Mouse (Mus musculus): ENCODE measurements around the gene Mapk9.
"Not testable (repeated sequence)": the region's sequence is repeated elsewhere in the genome, so short reads cannot be mapped to it uniquely, and the experiment has no call there.

The Mapk9 gene

DNA sequence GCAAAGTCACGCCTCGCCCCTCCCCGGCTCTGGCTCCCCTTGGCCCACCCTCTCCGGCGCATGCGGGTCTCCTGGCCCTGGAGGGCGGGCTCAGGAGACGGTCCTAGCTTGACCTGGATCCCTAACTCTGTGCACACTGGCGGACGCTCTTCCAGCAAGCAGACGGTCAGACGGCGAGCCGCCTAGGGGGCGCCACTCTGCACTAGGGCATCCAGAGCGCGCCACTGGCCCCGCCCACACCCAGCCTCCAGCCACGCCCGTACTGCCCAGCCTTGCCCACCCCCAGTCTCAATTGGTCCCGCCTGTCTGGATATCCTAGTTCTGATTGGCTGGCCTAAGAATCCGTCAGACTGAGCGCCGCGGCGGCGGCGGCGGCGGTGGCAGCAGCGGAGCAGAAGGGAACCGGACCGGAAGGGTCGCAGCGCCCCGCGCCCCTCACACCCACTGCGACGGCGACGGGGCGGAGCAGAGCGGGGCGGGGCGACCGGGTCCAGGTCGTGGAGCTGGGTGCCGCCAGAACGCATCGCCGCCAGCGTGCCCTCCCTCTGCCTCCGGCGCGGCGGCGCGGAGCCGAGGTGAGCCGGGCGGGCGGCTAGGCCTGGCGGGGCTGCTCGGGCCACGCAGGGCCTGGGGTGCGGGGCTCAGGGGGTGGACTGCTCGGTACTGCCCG lies at the start of gene Mapk9:
Gene Mapk9 (plus strand): TSS at position 351 of the 670 bp plus-strand sequence.
- peak; percentile 97 for DNase-seq (ENCODE audit: low read depth, low spot score)

- no peak for DNase-seq (ENCODE audit: low read depth, low spot score)
These were observed 47.6 kb upstream of the Mapk9 start for GRCm38 (mm10) chr11:49798931-49799330.

DNA sequence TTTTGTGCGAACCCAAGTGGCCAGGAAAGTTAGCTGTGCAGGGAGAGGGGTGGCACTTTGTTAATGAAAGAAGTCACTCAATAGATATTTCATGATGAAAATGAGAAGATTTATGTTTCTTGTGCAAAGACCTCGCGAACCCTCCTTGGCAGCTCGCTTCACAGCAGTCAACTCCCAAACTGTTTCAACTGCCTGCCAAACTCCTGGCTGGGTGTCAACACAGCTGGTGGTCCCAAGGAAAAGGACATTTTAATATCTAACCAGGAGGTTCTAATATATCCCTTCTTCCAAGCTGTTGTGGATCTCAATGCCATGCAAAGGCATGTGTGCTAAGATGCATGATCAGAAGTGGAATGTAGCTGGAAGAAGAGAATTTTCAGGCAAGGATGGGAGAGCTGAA lies 45.0 kb upstream of the Mapk9 start:
- DNase-seq (ENCODE audit: low read depth, low spot score), result no peak

GRCm38 (mm10) chr11:49803801-49804200 lies 42.8 kb upstream of the Mapk9 start:
- no peak for DNase-seq (ENCODE audit: low read depth, low spot score)

DNA sequence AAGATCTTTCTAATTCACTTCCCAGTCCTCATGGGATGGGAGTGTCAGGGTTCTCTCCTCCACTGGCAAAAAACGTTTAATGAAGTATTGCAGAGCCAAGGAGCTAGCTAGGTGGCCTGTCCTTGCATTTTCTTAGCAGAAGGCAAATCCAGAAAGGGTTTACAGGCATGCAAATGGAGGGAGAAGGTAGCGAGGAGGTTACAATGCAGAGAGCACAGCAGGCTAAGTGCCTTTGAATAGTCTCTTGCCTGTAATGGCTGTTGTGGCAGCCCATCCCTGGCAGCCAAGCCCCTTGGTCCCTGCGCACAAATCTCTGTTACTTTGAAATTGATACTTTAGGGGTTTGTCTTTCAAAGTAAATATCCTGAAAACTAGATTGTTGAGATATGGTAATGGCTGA lies 40.3 kb upstream of the Mapk9 start:
- no peak for DNase-seq (ENCODE audit: low read depth, low spot score)

GRCm38 (mm10) chr11:49808946-49809345 lies 37.6 kb upstream of the Mapk9 start:
- DNase-seq (ENCODE audit: low read depth, low spot score), result no peak

DNA sequence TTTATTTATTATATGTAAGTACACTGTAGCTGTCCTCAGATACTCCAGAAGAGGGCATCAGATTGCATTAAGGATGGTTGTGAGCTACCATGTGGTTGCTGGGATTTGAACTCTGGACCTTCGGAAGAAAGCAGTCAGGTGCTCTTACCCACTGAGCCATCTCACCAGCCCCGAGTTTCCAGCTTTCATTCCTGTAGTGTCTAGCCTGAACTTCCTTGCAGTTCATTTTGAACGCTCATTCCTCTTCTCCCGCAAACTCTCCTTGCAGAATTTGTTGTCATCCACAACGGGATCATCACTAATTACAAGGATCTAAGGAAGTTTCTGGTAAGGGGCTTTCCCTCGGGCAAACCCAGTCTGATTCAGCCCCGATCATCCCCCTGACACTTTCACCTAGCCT lies 35.9 kb upstream of the Mapk9 start:
- not testable (repeated sequence) for DNase-seq (ENCODE audit: low read depth, low spot score)

- no peak for DNase-seq (ENCODE audit: low read depth, low spot score)
These were observed 35.4 kb upstream of the Mapk9 start for GRCm38 (mm10) chr11:49811099-49811541.

DNA sequence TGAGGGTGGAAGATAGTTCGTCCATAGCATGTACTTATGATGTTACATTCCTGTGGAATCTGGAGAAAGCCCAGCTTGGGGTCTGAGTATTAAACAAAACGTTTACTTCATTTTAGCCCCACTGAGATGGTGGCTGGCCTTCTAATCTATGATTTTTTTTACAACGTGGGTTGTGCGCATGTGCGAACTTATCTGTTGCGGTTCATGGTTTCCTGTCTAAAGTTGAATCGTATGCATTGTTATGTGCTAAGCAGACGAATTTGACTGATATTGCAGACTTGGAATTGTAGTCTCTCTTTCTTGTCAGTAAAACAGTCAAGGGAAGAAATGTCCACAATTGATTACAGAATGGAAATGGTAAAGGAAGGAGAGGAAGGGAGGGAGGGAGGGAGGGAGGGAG lies 34.7 kb upstream of the Mapk9 start:
- DNase-seq (ENCODE audit: low read depth, low spot score), result no peak

- peak; percentile 98 for DNase-seq (ENCODE audit: low read depth, low spot score)
These were observed 27.5 kb upstream of the Mapk9 start for GRCm38 (mm10) chr11:49818869-49819566.

DNA sequence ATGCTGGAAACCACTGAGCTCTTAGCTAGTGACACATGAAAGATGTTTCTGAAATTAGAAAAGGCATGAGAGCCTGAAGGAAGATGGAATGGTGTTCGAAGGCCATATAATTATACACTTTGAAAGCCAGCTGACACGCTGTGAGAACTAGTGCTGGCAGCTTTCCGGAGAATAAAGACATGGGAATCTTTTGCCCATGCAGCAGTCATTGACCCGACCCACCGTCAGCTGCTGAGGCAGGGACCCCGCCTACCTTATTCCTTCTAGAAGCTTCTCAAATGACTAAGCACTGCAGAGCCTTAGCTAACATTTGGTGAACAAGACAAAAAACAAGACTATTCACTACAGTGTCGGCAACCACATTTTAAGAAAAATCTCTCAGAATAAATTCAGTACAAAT lies 26.9 kb upstream of the Mapk9 start:
- DNase-seq (ENCODE audit: low read depth, low spot score), result peak; percentile 56

GRCm38 (mm10) chr11:49820928-49821327 lies 25.6 kb upstream of the Mapk9 start:
- DNase-seq (ENCODE audit: low read depth, low spot score), result no peak

GRCm38 (mm10) chr11:49821546-49821945 lies 25.0 kb upstream of the Mapk9 start:
- no peak for DNase-seq (ENCODE audit: low read depth, low spot score)

DNA sequence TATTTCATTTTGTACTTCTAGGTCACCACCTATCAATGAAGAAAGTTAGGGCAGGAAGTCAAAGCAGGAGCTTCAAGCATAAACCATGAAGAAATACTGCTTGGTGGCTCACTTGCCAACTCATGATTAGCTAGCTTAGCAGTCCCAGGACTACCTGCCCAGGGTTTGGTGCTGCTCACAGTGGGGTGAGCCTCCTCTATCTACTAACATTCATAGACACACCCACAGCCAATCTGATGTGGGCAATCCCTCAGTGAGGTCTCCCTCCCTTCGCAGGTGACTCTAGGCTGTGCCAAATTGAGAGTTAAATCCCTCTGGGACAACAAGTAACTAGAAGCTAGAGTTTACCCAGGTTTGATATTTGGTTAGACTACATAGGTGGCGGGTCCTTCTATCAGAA lies 24.2 kb upstream of the Mapk9 start:
- no peak for DNase-seq (ENCODE audit: low read depth, low spot score)

- DNase-seq (ENCODE audit: low read depth, low spot score), result no peak
These were observed 21.7 kb upstream of the Mapk9 start for GRCm38 (mm10) chr11:49824896-49825295.

DNA sequence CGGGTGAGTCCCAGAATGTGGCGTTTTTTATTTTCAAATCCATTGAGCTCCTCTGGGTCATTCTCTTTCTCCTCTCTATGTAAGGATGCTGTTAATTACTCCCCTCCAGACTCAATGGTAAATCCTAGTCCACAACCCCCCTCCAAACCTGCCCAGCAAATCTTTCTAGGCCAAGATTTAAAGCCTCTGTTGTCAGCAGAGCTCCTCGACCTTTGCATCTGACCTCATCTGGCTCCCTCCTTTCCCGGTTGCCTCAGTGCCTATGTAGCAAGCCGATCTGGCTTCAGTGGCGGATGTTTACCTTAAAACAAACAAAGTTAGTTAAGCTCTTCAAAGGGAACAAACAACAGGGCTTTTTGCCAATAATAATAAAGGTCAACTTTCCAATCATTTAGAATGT lies 19.3 kb upstream of the Mapk9 start:
- DNase-seq (ENCODE audit: low read depth, low spot score), result no peak

GRCm38 (mm10) chr11:49829176-49829745 lies 17.3 kb upstream of the Mapk9 start:
- no peak for DNase-seq (ENCODE audit: low read depth, low spot score)

DNA sequence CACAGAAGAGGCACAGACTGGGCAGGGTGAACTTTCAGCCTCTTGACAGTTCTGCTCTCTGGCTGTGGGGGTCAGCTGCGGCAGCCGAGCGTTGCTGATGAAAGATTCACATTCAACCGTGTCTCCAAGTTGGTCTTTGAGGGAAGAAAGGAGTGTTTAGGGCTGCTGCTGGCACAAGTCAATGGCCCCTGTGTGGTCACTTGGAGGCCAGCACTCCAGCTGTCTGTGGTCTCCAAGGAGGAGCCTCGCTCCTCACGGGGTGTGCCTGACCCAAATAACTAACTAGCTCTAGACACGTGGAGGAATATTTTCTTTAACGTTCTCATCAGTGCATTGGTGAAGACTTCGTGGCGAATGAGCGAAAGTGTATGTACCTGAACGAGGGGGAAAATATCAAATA lies 14.6 kb upstream of the Mapk9 start:
- DNase-seq (ENCODE audit: low read depth, low spot score), result no peak

GRCm38 (mm10) chr11:49832962-49833361 lies 13.6 kb upstream of the Mapk9 start:
- no peak for DNase-seq (ENCODE audit: low read depth, low spot score)

DNA sequence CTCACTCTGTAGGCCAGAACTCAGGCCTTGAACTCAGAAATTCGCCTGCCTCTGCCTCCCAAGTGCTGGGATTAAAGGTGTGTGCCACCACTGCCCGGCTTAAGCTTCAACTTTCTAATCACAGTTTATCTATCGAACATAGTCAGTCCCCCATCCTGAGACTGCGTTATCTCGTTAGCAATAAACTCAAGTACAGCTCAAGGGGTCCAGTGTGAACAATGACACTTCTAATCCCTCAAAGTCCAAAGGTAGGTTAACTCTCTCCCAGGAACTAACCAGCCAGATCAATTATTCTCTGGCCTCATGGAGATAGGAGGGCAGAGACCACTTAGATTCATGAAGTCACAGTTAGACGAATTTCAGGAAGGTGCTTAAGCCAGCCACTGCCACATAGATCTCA lies 12.3 kb upstream of the Mapk9 start:
- DNase-seq (ENCODE audit: low read depth, low spot score), result no peak

DNA sequence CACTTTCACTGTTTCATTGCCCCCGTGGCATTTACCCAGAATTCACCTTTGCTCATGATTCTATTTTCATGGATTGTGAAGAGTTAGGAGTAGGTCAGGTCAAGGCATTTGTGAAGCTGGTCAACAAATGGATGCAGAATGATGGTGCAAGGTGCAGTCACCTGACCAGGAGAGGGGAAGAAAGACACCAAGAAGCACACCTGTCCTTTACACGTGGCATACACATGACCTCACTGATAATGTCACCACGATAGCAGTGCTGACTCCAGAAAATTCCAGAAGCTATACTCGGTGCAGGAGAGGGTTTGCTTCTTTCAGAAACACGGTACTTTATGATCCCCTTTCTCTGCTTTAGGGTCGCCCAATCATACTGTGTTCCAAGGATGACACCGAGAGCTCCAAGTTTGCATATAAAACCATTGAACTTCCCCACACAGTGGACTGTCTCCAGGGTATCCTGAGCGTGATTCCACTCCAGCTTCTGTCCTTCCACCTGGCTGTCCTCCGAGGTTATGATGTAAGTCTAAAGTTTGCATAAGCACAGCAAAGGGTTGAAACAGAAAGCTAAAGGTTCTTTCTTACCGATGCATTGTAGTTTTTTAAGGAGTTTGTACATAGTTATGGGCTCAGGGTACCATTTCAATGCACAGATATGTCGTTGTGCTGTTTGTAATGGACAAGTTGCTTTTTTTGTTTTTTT lies 11.1 kb upstream of the Mapk9 start:
- no peak for DNase-seq (ENCODE audit: low read depth, low spot score)

DNA sequence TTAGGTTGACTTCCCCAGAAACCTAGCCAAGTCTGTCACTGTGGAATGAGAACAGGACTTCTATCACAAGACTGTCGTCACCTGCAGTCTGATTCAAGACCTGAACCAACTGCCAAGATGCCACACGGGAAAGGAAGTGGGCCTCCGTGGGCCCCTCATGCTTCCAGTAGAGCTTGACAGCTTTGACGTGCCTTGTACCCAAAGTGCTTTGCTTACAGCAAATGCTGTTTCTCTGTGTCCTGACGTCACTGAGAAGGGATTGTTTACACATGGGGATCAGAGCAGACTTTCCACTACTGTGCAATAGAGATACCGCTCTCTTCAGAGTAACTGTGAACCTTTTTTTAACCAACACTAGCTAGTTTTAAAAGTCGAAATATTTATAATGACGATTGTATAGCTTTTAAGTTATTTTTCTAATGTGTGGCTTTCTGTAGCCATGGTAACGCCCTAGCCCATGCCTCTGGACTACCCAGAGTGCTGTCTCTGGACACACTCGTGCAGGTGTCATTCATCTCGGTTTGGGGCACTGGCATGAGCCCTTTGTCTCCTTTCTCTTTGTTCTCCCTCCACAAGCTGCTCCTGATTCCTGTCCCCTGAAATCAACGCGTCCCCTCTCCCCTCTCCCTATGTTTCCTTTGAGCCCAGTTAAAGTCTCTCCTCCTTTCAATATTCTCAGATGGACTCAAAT lies 8.7 kb upstream of the Mapk9 start:
- DNase-seq (ENCODE audit: low read depth, low spot score), result no peak
